Mouse (Mus musculus) layer of hippocampus, adult 18-20 months (tissue): Measurements from ENCODE around the gene C8a. TPM values are rescaled to one million over a fixed set of nuclear protein-coding genes. Genes with fewer than 3 reads are reported as not detected.

ENCODE experiments used
- DNase-seq, 2 experiments: peaks; one replicate each; pipeline ENCODE4 v3.0.0; 2022; ENCODE audit warnings: low spot score in 2 of 2
- total RNA-seq, 2 experiments: library from RNA; stranded (reverse); gene quantifications; 2 replicates each; pipeline ENCODE4 v1.2.3; 2021

The C8a gene
- total RNA-seq, 2 experiments from 2014 or later: not detected

DNA sequence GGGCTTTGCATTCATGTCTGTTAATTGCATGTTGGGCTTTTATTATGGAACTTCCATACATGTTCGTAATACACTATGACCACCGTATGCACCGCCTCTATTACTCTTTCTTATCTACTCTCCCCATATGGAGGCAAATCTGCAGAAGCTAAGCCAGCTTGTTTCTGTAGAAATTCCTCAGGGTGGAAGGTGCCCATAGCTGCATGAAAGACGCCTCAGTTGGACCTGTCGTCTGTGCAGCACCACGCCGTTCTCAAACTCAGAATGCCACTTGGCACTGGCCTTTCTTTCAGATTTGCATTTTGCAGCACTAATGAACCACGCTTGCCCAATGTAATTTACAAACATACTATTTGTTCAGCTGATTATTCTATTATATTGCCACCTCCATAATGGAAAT is 106.6 kb downstream of the C8a start:
- no peak for DNase-seq

DNA sequence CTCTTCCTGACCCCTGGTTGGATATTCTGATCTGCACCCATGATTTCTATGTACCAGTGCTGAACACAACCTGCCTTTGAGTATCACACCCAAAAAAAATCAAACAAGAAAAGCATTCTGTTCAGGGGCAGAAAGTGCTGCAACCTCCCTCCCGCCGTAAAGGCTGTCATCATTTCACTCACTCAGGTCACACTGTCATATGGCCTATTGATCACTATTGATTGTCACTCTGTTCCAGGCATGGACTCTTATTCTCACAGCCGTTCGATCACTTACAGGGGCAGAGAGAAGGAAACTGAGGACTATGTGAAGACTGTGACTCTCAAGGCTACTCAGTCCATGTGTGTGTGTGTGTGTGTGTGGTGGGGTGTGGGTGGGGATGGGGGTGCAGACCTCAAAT is 108.0 kb downstream of the C8a start:
- no peak for DNase-seq

DNA sequence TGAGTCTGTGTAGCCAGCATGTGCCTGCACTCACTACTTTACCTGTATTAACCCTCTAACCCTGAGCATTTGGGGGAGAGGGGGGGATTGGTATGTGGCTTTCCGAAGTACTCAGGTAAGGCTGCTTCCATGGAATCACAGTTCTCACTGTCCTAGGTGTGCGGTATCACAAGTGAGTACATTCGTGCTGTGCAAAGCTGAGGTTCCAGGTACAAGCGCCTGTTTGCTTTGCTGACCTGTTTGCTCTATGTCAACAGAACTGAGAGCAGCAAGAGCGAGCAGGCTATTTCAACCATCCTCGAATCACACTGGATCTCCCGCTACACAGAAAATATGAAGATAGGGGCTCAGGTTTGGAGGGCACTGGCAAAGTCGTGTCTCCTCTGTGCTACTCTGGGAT is 110.1 kb downstream of the C8a start, which contains the start of gene C8b:
Gene C8b (plus strand): TSS at position 253 of the 400 bp plus-strand sequence.
- DNase-seq: no peak

Other genes with a start within 250 kb of the C8a start
- gene C8b, start 110.1 kb downstream of the C8a start, total RNA-seq: not detected
- gene Gm17662, start 19.1 kb downstream of the C8a start, total RNA-seq: not detected
- 1 to 10 TPM; 2.6 TPM for gene Fyb2, start 37.1 kb upstream of the C8a start, total RNA-seq
- gene Prkaa2, start 233.5 kb upstream of the C8a start, total RNA-seq: 10 to 100 TPM; 16.8 to 17.9 TPM